Mouse (Mus musculus) heart, adult 2 months (tissue): ENCODE measurements around the gene Anks1. TPM values are rescaled to one million over a fixed set of nuclear protein-coding genes. Genes with fewer than 3 reads are reported as not detected.
A peak's percentile ranks its signal among the peaks of the same experiment; 100 is the strongest.

Experiments
- DNase-seq, 2 experiments: peaks; one replicate each; pipeline ENCODE4 v3.0.0; 2021
- H3K27ac ChIP-seq: fragments of 200-600 bp; 2 replicates; pipeline ENCODE4 v1.8.1; 2022
- H3K27me3 ChIP-seq: fragments of 200-500 bp; 2 replicates; pipeline ENCODE4 v1.6.1; 2012; ENCODE audit warnings: mild to moderate bottlenecking, low read length, inconsistent platforms, mixed read lengths; ENCODE audit not compliant: control insufficient read depth, insufficient read depth
- H3K36me3 ChIP-seq: fragments of 200-500 bp; 2 replicates; pipeline ENCODE4 v1.6.1; 2012; ENCODE audit warnings: low read length, inconsistent platforms; ENCODE audit not compliant: control insufficient read depth, insufficient read depth
- H3K4me1 ChIP-seq: fragments of 200-500 bp; 2 replicates; pipeline ENCODE4 v1.6.1; 2011; ENCODE audit warnings: low read length; ENCODE audit not compliant: control insufficient read depth, insufficient read depth
- H3K4me3 ChIP-seq: fragments of 200-600 bp; 2 replicates; pipeline ENCODE4 v1.8.1; 2022
- H3K79me2 ChIP-seq: fragments of 200-500 bp; replicated peaks from 2 replicates; pipeline ENCODE4 v1.6.1; 2012; ENCODE audit warnings: mild to moderate bottlenecking, inconsistent platforms, low read length, moderate library complexity, mixed read lengths; ENCODE audit not compliant: control insufficient read depth, insufficient read depth
- H3K9ac ChIP-seq: fragments of 200-500 bp; 2 replicates; pipeline ENCODE4 v1.6.1; 2012; ENCODE audit warnings: low read depth, mild to moderate bottlenecking, control low read depth, inconsistent platforms, low read length, mixed read lengths
- CTCF ChIP-seq: fragments of 200-600 bp; IDR thresholded peaks from 2 replicates; pipeline ENCODE4 v1.8.1; 2022; ENCODE audit warnings: antibody characterized with exemption, mild to moderate bottlenecking, moderate library complexity
- EP300 ChIP-seq: fragments of 200-500 bp; IDR thresholded peaks from 2 replicates; pipeline ENCODE4 v1.6.1; 2011; ENCODE audit warnings: low read depth, low read length, control low read depth; ENCODE audit not compliant: insufficient read depth
- POLR2A ChIP-seq: fragments of 200-500 bp; IDR thresholded peaks from 2 replicates; pipeline ENCODE4 v1.6.1; 2011; ENCODE audit warnings: mild to moderate bottlenecking, low read depth, low read length, control low read depth; ENCODE audit not compliant: insufficient read depth
- WGBS: fragments of 180-500 bp; shearing (Covaris S2); methylation state at CpG from one replicate; pipeline ENCODE4 v1.1.7; 2018; 5-methylcytosine and 5-hydroxymethylcytosine counted together
- intact Hi-C: fragments of 180-260 bp; cut with DNase I; formaldehyde crosslinking; loops from one replicate; pipeline ENCODE4 v1.15.1; 2025
- polyA plus RNA-seq: library from polyadenylated mRNA; depleted of rRNA; stranded (reverse); fragments of >200 nt; gene quantifications from 2 replicates; pipeline ENCODE4 v1.2.3, GENCODE M21; 2012
- total RNA-seq, 2 experiments: library from RNA; stranded (reverse); gene quantifications; 2 replicates each; pipeline ENCODE4 v1.2.3; 2021

The Anks1 gene
- total and polyA plus RNA-seq, 3 experiments, result 51.6 to 76.4 (median 64.4) TPM

DNA sequence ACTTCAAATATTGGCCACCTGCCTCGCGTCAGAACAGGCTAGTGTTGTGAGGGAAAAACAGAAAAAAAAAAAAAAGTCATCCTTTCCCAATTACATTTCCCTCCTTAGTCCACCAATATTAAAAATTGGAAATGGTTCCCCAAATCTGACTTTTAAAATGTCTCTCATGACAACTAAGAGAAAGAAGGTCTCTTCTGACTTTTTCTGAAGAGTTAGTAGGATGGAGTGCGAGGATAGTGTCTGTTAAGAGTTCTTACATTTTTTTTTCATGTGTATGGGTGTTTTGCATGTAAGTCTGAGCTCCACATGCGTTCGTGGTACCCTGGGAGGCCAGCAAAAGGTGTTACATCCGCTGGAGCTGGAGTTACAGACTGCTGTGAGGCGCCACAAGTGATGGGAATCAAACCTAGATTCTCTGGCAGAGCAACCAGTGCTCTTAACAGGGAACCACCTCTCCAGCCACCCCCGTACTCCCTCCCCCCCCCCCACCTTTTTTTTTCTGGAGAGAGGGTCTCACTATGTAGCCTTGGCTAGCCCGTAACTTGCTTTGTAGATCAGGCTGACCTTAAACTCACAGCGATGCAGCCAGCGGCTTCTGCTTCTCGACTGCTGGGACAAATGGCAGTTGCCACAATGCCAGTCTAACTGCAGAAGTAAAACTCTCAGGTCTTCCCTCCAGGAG, 759 bp upstream of the Anks1 start:
- peak overlapping the region; percentile 46 for H3K9ac ChIP-seq
- H3K27me3 ChIP-seq, result no peaks in the 10 kb centered on the region
- peaks cover 2% of the 10 kb centered on the region for H3K4me1 ChIP-seq
- intact Hi-C loops, result loop anchor here (2.0 to 5.0 kb wide), 4 partner anchors 51 to 154 kb away; partner anchors contain the start of gene Uhrf1bp1
- H3K4me3 ChIP-seq, result peak overlapping the region; percentile 95
- no peaks in the 10 kb centered on the region for H3K36me3 ChIP-seq
- H3K27ac ChIP-seq, result peak overlapping the region; percentile 87
- 0 out of 2 replicates have a peak, but pooled peaks have one; percentile 25 for TF ChIP-seq EP300
- TF ChIP-seq CTCF, result no peak; the same call in 1 of the 2 replicates
- TF ChIP-seq POLR2A, result no peak
- DNase-seq, result peak; percentile 18 to 29
- H3K79me2 ChIP-seq, result peaks cover 6% of the 10 kb centered on the region
- under 1% methylated on average over 12 of the region's 12 CpGs for WGBS

DNA sequence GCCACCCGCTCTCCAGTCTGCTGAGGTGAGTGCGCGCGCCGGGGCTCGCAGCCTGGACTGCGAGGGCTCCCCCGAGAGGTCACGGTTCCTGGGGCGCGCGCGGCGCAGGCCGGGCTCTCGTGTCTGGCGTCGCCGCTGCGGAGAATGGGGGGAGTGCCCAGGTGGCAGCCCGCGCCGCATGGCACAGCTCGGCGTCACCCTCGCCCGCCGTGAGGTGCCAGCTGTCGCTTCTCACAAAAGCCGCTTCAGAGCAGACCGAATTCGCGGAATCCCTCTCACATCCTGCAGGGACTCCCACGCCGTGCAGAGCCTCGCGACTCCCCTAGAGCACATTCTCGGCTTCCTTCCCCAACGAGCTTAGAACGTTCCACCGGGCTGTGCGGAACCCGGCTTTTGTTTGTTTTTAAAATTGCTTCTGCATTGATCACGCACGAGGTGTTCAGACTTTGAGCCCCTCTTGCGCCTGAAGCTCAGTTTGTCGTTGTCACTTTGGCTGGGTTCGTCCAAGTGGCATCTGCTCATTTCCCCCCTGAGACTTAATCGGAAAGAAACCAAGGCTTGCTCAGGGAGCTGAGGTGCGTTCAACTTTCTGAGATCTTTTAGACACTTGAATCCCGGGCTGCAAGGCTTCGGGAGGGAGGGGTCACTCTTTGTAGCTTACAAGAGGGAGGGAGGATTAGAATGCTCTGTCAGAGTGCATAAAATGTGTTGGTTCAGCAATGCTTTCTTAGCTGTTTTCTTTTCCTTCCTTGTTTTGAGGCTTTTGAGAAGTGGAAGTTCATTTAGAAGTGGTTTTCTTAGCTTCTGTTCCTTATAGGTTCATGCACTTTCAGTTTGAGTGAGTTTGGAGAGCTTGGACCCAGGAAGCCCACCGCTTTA, 755 bp downstream of the Anks1 start, which contains the start of gene Taf11:
Gene Taf11, minus strand, starts transcription at position 223 of the 879 bp plus-strand sequence.
- TF ChIP-seq CTCF (no peak), POLR2A (no peak), EP300 (no peak)
- peak within 1 kb of the TSS; percentile 87 for H3K9ac ChIP-seq
- intact Hi-C loops, result loop anchor here (2.0 to 10.0 kb wide), 5 partner anchors 53 to 255 kb away; partner anchors contain the start of gene Uhrf1bp1
- DNase-seq, result peak in 1 of 2 experiments; percentile 20
- no peaks in the 10 kb centered on the region for H3K27me3 ChIP-seq
- H3K27ac ChIP-seq, result peak within 1 kb of the TSS; percentile 87
- H3K4me3 ChIP-seq, result peak within 1 kb of the TSS; percentile 95
- H3K36me3 ChIP-seq, result no peaks in the 10 kb centered on the region
- peaks cover 9% of the 10 kb centered on the region for H3K79me2 ChIP-seq
- peaks cover 2% of the 10 kb centered on the region for H3K4me1 ChIP-seq
- 2% methylated on average over 53 of the region's 53 CpGs for whole genome bisulfite sequencing

DNA sequence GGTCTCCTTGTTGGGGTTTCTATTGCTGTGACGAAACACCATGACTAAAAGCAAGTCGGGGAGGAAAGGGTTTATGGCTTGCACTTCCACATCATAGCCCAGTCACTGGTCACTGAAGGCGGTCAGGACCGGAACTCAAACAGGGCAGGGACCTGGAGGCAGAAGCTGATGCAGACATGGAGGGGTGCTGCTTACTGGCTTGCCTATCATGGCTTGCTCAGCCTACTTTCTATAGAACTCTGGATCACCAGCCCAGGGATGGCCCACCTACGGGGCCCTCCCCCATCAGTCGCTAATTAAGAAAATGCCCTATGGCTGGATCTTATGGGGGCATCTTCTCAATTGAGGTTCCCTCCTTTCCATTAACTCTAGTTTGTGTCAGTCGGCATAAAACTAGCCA, 2.3 kb downstream of the Anks1 start:
- 90% methylated on average over 7 of the region's 7 CpGs for WGBS
- no peak overlapping the region for H3K9ac ChIP-seq
- peaks cover 10% of the 10 kb centered on the region for H3K79me2 ChIP-seq
- TF ChIP-seq POLR2A (no peak), CTCF (no peak), EP300 (no peak)
- H3K27me3 ChIP-seq, result no peaks in the 10 kb centered on the region
- no peak for DNase-seq
- intact Hi-C loops, result loop anchor here (10.0 kb wide), 1 partner anchor 253 kb away; no protein-coding TSS in a partner anchor
- no peak overlapping the region for H3K27ac ChIP-seq
- no peaks in the 10 kb centered on the region for H3K36me3 ChIP-seq
- H3K4me1 ChIP-seq, result peaks cover 2% of the 10 kb centered on the region
- H3K4me3 ChIP-seq, result no peak overlapping the region

DNA sequence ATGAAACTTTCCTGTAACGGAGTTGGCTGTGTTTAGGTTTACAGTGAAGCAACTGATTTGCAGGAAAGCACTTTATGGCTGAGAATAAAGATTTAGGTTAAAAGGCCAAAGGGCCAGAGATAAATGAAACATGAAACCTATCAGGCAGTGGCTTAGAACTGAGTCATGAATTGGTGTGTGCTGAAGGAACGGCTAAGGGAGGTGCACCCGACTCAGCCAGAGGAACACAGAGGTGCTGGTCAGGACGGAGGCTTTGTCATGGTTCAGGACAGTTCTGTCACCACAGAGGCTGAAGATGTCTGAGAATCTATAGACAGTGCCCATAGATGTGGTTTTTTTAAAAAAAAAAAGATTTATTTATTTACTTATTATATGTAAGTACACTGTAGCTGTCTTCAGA, 5.6 kb downstream of the Anks1 start:
- WGBS, result 91% methylated on average over 4 of the region's 4 CpGs
- H3K27ac ChIP-seq, result no peak overlapping the region
- intact Hi-C loops, result loop anchor here (10.0 kb wide), 1 partner anchor 250 kb away; no protein-coding TSS in a partner anchor
- H3K4me1 ChIP-seq, result peaks cover 2% of the 10 kb centered on the region
- no peaks in the 10 kb centered on the region for H3K27me3 ChIP-seq
- TF ChIP-seq POLR2A (no peak), CTCF (no peak), EP300 (no peak)
- H3K4me3 ChIP-seq, result no peak overlapping the region
- no peak for DNase-seq
- H3K79me2 ChIP-seq, result peaks cover 12% of the 10 kb centered on the region
- H3K36me3 ChIP-seq, result no peaks in the 10 kb centered on the region; the same call in none of the 2 replicates
- H3K9ac ChIP-seq, result no peak overlapping the region

DNA sequence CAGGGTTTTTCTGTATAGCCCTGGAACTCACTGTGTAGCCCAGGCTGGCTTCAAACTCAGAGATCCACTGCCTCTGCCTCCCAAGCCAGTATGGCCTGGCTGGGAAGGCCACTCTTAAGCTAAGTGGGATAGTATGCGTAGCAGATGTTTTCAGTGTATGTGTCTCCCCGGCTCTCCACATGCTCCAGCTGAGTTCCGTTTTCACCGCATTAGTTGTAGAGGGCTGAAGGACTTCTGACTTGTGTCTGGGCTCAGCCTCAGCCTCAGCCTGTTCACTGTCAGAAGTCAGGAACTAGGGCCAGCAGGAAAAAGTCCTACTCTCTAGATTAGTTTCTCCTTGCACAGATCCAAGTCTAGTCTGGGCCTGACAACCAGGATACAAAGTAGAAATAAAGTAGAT, 7.3 kb downstream of the Anks1 start:
- Histone ChIP-seq H3K27ac (no peak overlapping the region), H3K36me3 (no peaks in the 10 kb centered on the region; the same call in none of the 2 replicates), H3K9ac (no peak overlapping the region), H3K27me3 (no peaks in the 10 kb centered on the region), H3K79me2 (peaks cover 14% of the 10 kb centered on the region), H3K4me1 (peaks cover 7% of the 10 kb centered on the region), H3K4me3 (no peak overlapping the region)
- intact Hi-C loops, result loop anchor here (10.0 kb wide), 1 partner anchor 248 kb away; no protein-coding TSS in a partner anchor
- TF ChIP-seq POLR2A (no peak), CTCF (no peak), EP300 (no peak)
- 63% methylated on average over 4 of the region's 4 CpGs for WGBS
- DNase-seq, result no peak
